Mouse (Mus musculus): ENCODE measurements around the gene Med11. TPM values are rescaled to one million over a fixed set of nuclear protein-coding genes. Genes with fewer than 3 reads are reported as not detected.

Med11 gene
- polyA plus RNA-seq, 1 experiment from 2014 or later: 47.6 TPM

- no peak for DNase-seq (ENCODE audit: low spot score)
These were observed 50.3 kb downstream of the Med11 start for GRCm38 (mm10) chr11:70502018-70502417.

Small RNA genes within 50 kb of the gene (microRNA-seq; reads per million reads assigned to microRNA genes)
- gene Mir7115 (ENCODE audit: borderline number of aligned reads): not detected

Other genes with a start within 250 kb of the Med11 start
- gene Slc16a11, start 239.2 kb upstream of the Med11 start, polyA plus RNA-seq (2015; fragmentation: Nextera tagmentation; extraction: Ambion mirVana): 1.2 and 1.9 TPM in 2 replicates
- gene Slc16a13, start 230.9 kb upstream of the Med11 start, polyA plus RNA-seq (2015; fragmentation: Nextera tagmentation; extraction: Ambion mirVana): 2.3 and 2.4 TPM in 2 replicates
- gene Bcl6b, start 222.1 kb upstream of the Med11 start, polyA plus RNA-seq (2015; fragmentation: Nextera tagmentation; extraction: Ambion mirVana): 1.9 and 2.2 TPM in 2 replicates
- 174 and 191 TPM in 2 replicates for gene 0610010K14Rik, start 214.0 kb upstream of the Med11 start, polyA plus RNA-seq (2015; fragmentation: Nextera tagmentation; extraction: Ambion mirVana)
- gene Gm21988, start 212.1 kb upstream of the Med11 start, polyA plus RNA-seq (2015; fragmentation: Nextera tagmentation; extraction: Ambion mirVana): 13.0 and 13.9 TPM in 2 replicates
- gene Rnasek, start 212.1 kb upstream of the Med11 start, polyA plus RNA-seq (2015; fragmentation: Nextera tagmentation; extraction: Ambion mirVana): 355 and 365 TPM in 2 replicates
- gene Alox12, start 196.6 kb upstream of the Med11 start, polyA plus RNA-seq (2015; fragmentation: Nextera tagmentation; extraction: Ambion mirVana): 0.54 and 0.61 TPM in 2 replicates
- 30.8 and 37.8 TPM in 2 replicates for gene Alox12e, start 129.3 kb upstream of the Med11 start, polyA plus RNA-seq (2015; fragmentation: Nextera tagmentation; extraction: Ambion mirVana)
- 5.2 and 5.9 TPM in 2 replicates for gene Alox15, start 99.9 kb upstream of the Med11 start, polyA plus RNA-seq (2015; fragmentation: Nextera tagmentation; extraction: Ambion mirVana)
- gene Pelp1, start 41.9 kb upstream of the Med11 start, polyA plus RNA-seq (2015; fragmentation: Nextera tagmentation; extraction: Ambion mirVana): 17.0 and 18.4 TPM in 2 replicates
- 38.8 and 38.9 TPM in 2 replicates for gene Arrb2, start 19.3 kb upstream of the Med11 start, polyA plus RNA-seq (2015; fragmentation: Nextera tagmentation; extraction: Ambion mirVana)
- 4.8 and 5.1 TPM in 2 replicates for gene Zmynd15, start 7.5 kb downstream of the Med11 start, polyA plus RNA-seq (2015; fragmentation: Nextera tagmentation; extraction: Ambion mirVana)
- gene Cxcl16, start 8.1 kb downstream of the Med11 start, polyA plus RNA-seq (2015; fragmentation: Nextera tagmentation; extraction: Ambion mirVana): 34.2 and 35.1 TPM in 2 replicates
- 8.9 and 9.3 TPM in 2 replicates for gene Tm4sf5, start 53.3 kb downstream of the Med11 start, polyA plus RNA-seq (2015; fragmentation: Nextera tagmentation; extraction: Ambion mirVana)
- gene Vmo1, start 62.7 kb downstream of the Med11 start, polyA plus RNA-seq (2015; fragmentation: Nextera tagmentation; extraction: Ambion mirVana): 11.6 and 13.7 TPM in 2 replicates
- 0.31 TPM in 1 of 2 replicates, not detected in the other for gene Gltpd2, start 67.3 kb downstream of the Med11 start, polyA plus RNA-seq (2015; fragmentation: Nextera tagmentation; extraction: Ambion mirVana)
- 741 and 749 TPM in 2 replicates for gene Psmb6, start 73.4 kb downstream of the Med11 start, polyA plus RNA-seq (2015; fragmentation: Nextera tagmentation; extraction: Ambion mirVana)
- gene Gm40193, start 81.0 kb downstream of the Med11 start, polyA plus RNA-seq (2015; fragmentation: Nextera tagmentation; extraction: Ambion mirVana): not detected in 2 replicates
- 2.0 and 2.7 TPM in 2 replicates for gene Pld2, start 88.1 kb downstream of the Med11 start, polyA plus RNA-seq (2015; fragmentation: Nextera tagmentation; extraction: Ambion mirVana)
- 6.3 and 6.6 TPM in 2 replicates for gene Mink1, start 111.0 kb downstream of the Med11 start, polyA plus RNA-seq (2015; fragmentation: Nextera tagmentation; extraction: Ambion mirVana)
- gene 4930544D05Rik, start 163.9 kb downstream of the Med11 start, polyA plus RNA-seq (2015; fragmentation: Nextera tagmentation; extraction: Ambion mirVana): not detected in 2 replicates
- 0.39 and 1.1 TPM in 2 replicates for gene Chrne, start 167.3 kb downstream of the Med11 start, polyA plus RNA-seq (2015; fragmentation: Nextera tagmentation; extraction: Ambion mirVana)
- gene Gp1ba, start 187.2 kb downstream of the Med11 start, polyA plus RNA-seq (2015; fragmentation: Nextera tagmentation; extraction: Ambion mirVana): 0.06 and 0.13 TPM in 2 replicates
- gene Rnf167, start 195.3 kb downstream of the Med11 start, polyA plus RNA-seq (2015; fragmentation: Nextera tagmentation; extraction: Ambion mirVana): 214 and 226 TPM in 2 replicates
- gene Slc25a11, start 195.6 kb downstream of the Med11 start, polyA plus RNA-seq (2015; fragmentation: Nextera tagmentation; extraction: Ambion mirVana): 137 and 139 TPM in 2 replicates
- gene Pfn1, start 202.7 kb downstream of the Med11 start, polyA plus RNA-seq (2015; fragmentation: Nextera tagmentation; extraction: Ambion mirVana): 2,783 and 3,382 TPM in 2 replicates
- 13.1 and 14.7 TPM in 2 replicates for gene Eno3, start 205.3 kb downstream of the Med11 start, polyA plus RNA-seq (2015; fragmentation: Nextera tagmentation; extraction: Ambion mirVana)
- gene Spag7, start 217.5 kb downstream of the Med11 start, polyA plus RNA-seq (2015; fragmentation: Nextera tagmentation; extraction: Ambion mirVana): 63.7 and 85.0 TPM in 2 replicates
- 6.2 and 6.9 TPM in 2 replicates for gene Camta2, start 236.2 kb downstream of the Med11 start, polyA plus RNA-seq (2015; fragmentation: Nextera tagmentation; extraction: Ambion mirVana)
- gene Inca1, start 248.2 kb downstream of the Med11 start, polyA plus RNA-seq (2015; fragmentation: Nextera tagmentation; extraction: Ambion mirVana): 0.75 and 0.94 TPM in 2 replicates
- gene Kif1c, start 248.6 kb downstream of the Med11 start, polyA plus RNA-seq (2015; fragmentation: Nextera tagmentation; extraction: Ambion mirVana): 1.2 and 1.4 TPM in 2 replicates